Mouse (Mus musculus): ENCODE results near the gene Gm10974. TPM values are rescaled to one million over a fixed set of nuclear protein-coding genes. Genes with fewer than 3 reads are reported as not detected.

The Gm10974 gene
- polyA plus RNA-seq, 1 experiment from 2014 or later = not detected

GRCm38 (mm10) chr7:66434453-66434935 is 68.8 kb downstream of the Gm10974 start:
- Histone ChIP-seq H3K4me1 (ENCODE audit: control insufficient read depth, insufficient read depth, low read length) (no peaks in the 10 kb centered on the region), H3K27me3 (ENCODE audit: control insufficient read depth, insufficient read depth, low read length) (no peaks in the 10 kb centered on the region; the same call in 1 of the 2 replicates), H3K9ac (replicated peaks; ENCODE audit: low read depth, low read length) (no peak overlapping the region), H3K4me2 (ENCODE audit: low read depth, low read length) (no peak overlapping the region), H3K4me3 (ENCODE audit: low read depth, low read length) (no peak overlapping the region), H3K27ac (ENCODE audit: low read depth, low read length) (no peak overlapping the region), H3K9me3 (ENCODE audit: control insufficient read depth, low read length) (no peaks in the 10 kb centered on the region), H3K36me3 (ENCODE audit: control insufficient read depth, insufficient read depth, low read length) (no peaks in the 10 kb centered on the region)
- 40% methylated on average over 10 of the region's 10 CpGs for WGBS
- no peak for ATAC-seq (ENCODE audit: low read depth)

Small RNAs within 50 kb of the gene (microRNA-seq; reads per million reads assigned to microRNA genes)
- not detected for gene Mir7057

Other genes with a start within 250 kb of the Gm10974 start
- 1.0 and 6.1 TPM in 2 replicates for gene Lrrk1, start 22.4 kb downstream of the Gm10974 start, polyA plus RNA-seq (2014; fragmentation: Nextera tagmentation; extraction: Ambion mirVana)
- 3.0 and 3.5 TPM in 2 replicates for gene Aldh1a3, start 61.6 kb downstream of the Gm10974 start, polyA plus RNA-seq (2014; fragmentation: Nextera tagmentation; extraction: Ambion mirVana)